Mouse (Mus musculus) limb, embryonic 14.5 days (tissue): ENCODE data around the gene Spata46. TPM values are rescaled to one million over a fixed set of nuclear protein-coding genes. Genes with fewer than 3 reads are reported as not detected.

Experiments
- ATAC-seq: fragments of 200-750 bp; cut with Nextera tagmentation; 2 replicates; pipeline ENCODE4 v1.8.0; 2017; ENCODE audit warnings: low read depth, moderate number of reproducible peaks, moderate TSS enrichment; ENCODE audit not compliant: low FRiP score
- DNase-seq: peaks from one replicate; pipeline ENCODE4 v3.0.0-alpha.2; 2015; ENCODE audit warnings: low spot score
- H3K27ac ChIP-seq: fragments of 300-500 bp; sonication (generic); replicated peaks from 2 replicates; pipeline ENCODE4 v1.5.1; 2014; ENCODE audit warnings: low read depth, mild to moderate bottlenecking, low read length, moderate library complexity, mixed read lengths
- H3K27me3 ChIP-seq: fragments of 300-500 bp; sonication (generic); 2 replicates; pipeline ENCODE4 v1.6.1; 2014; ENCODE audit warnings: low read length, mixed read lengths; ENCODE audit not compliant: control insufficient read depth, insufficient read depth
- H3K36me3 ChIP-seq: fragments of 300-500 bp; sonication (generic); 2 replicates; pipeline ENCODE4 v1.6.1; 2014; ENCODE audit warnings: mild to moderate bottlenecking, low read length, moderate library complexity, mixed read lengths; ENCODE audit not compliant: control insufficient read depth, insufficient read depth
- H3K4me1 ChIP-seq: fragments of 300-500 bp; sonication (generic); 2 replicates; pipeline ENCODE4 v1.6.1; 2014; ENCODE audit warnings: antibody characterized with exemption, low read length, mixed read lengths; ENCODE audit not compliant: control insufficient read depth, insufficient read depth
- H3K4me2 ChIP-seq: fragments of 300-500 bp; sonication (generic); replicated peaks from 2 replicates; pipeline ENCODE4 v1.6.1; 2014; ENCODE audit warnings: low read depth, mild to moderate bottlenecking, low read length, moderate library complexity; ENCODE audit not compliant: severe bottlenecking
- H3K4me3 ChIP-seq: fragments of 300-500 bp; sonication (generic); replicated peaks from 2 replicates; pipeline ENCODE4 v1.5.1; 2014; ENCODE audit warnings: low read length
- H3K9ac ChIP-seq: fragments of 300-500 bp; sonication (generic); 2 replicates; pipeline ENCODE4 v1.6.1; 2014; ENCODE audit warnings: mild to moderate bottlenecking, low read depth, low read length, moderate library complexity; ENCODE audit not compliant: severe bottlenecking
- H3K9me3 ChIP-seq: fragments of 300-500 bp; sonication (generic); 2 replicates; pipeline ENCODE4 v1.6.1; 2016; ENCODE audit warnings: low read length; ENCODE audit not compliant: control insufficient read depth
- POLR2A ChIP-seq: fragments of 200-500 bp; IDR thresholded peaks from 2 replicates; pipeline ENCODE4 v1.8.0; 2012; ENCODE audit warnings: inconsistent platforms, mild to moderate bottlenecking, moderate library complexity, borderline replicate concordance; ENCODE audit not compliant: insufficient read depth, insufficient read length; ENCODE audit errors: extremely low read depth
- WGBS: fragments of 180-500 bp; shearing (Covaris S2); extraction: QIAGEN DNeasy Blood & Tissue Kit; methylation state at CpG from one replicate; pipeline ENCODE4 v1.1.7; 2014; 5-methylcytosine and 5-hydroxymethylcytosine counted together
- polyA plus RNA-seq, 2 experiments: library from polyadenylated mRNA; depleted of rRNA in 1 of 2; stranded (reverse) in 1 of 2; unstranded in 1 of 2; fragments of >200 nt; fragmentation: Nextera tagmentation in 1 of 2; extraction: Ambion mirVana in 1 of 2; gene quantifications; 2 replicates each; pipeline versions ENCODE4 v1.2.1 to v1.2.3; 2012 to 2014

Gene Spata46
- polyA plus RNA-seq, 2 experiments: 0.92 TPM; not detected in 1

DNA sequence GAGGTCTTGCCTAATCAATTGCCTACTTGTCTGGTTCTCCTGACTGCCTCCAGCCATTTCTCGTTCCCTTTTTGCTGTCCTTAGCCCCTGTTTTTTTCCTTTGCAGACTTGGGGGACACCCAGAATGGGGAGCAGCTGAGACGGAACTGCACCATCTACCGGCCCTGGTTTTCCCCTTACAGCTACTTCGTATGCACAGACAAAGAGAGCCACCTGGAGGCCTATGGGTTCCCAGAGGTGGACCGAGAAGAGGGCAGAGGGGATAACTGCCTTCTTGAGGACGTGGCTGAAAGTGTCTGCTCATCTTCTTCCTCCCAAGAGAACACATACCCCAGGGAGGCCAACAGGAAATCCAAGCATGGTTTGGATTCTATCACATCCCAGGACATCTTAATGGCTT lies 2.8 kb downstream of the Spata46 start:
- Histone ChIP-seq H3K27me3 (no peaks in the 10 kb centered on the region), H3K4me3 (no peak overlapping the region), H3K4me2 (no peak overlapping the region), H3K27ac (no peak overlapping the region), H3K9me3 (no peaks in the 10 kb centered on the region), H3K36me3 (no peaks in the 10 kb centered on the region), H3K4me1 (0 out of 2 replicates have a peak, but pooled peaks cover 4% of the 10 kb centered on the region), H3K9ac (no peak overlapping the region)
- ATAC-seq (no peak), DNase-seq (no peak)
- no peak for TF ChIP-seq POLR2A
- WGBS: 74% methylated on average over 6 of the region's 6 CpGs

DNA sequence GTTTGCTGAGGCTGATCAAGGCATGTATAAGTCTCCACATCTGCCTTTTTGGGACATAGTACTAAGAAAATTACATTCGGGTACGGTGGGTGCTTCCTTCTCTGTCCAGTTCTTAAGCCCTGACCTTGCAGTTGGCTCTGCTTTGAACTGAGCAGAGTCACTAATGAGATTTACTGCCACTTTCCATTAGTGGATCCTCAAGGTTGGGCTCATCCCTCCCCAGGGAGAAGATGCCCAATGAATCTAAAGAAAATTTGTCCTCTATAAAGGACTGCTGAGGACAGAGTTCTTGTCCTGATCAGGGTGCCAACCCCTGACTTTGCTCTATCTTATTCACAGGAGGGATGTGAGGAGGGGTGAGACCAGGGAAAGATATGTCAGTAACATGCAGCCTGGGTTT lies 13.4 kb downstream of the Spata46 start:
- no peak for ATAC-seq
- Histone ChIP-seq H3K9ac (no peak overlapping the region), H3K27ac (no peak overlapping the region), H3K36me3 (peaks cover 5% of the 10 kb centered on the region; the same call in 1 of the 2 replicates), H3K27me3 (no peaks in the 10 kb centered on the region), H3K4me2 (no peak overlapping the region), H3K4me3 (no peak overlapping the region), H3K9me3 (no peaks in the 10 kb centered on the region), H3K4me1 (no peaks in the 10 kb centered on the region)
- no peak for DNase-seq
- TF ChIP-seq POLR2A: no peak
- WGBS: 72% methylated on average over 2 of the region's 2 CpGs

DNA sequence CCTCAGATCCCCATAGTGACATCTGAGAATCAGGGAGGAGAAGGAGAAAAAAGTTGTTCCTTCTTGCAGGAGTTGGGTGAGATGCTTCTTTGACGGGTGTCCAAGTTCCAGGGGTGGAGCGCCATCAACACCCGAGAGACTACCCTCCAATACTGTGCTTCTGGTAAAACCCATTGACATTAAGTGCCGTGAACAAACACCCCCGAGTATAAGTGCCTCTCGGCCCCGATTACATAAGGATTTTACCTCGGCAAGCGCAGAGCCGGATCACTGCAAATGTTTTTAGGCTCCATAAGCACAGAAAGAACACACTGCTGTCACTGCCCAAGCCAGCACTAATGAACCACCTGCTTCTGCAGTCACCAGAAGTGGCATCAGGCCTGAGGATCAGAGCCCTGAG lies 14.4 kb downstream of the Spata46 start:
- 88% methylated on average over 10 of the region's 10 CpGs for WGBS
- Histone ChIP-seq H3K9me3 (no peaks in the 10 kb centered on the region), H3K4me1 (no peaks in the 10 kb centered on the region), H3K27me3 (no peaks in the 10 kb centered on the region), H3K4me2 (no peak overlapping the region), H3K9ac (no peak overlapping the region), H3K27ac (no peak overlapping the region), H3K4me3 (no peak overlapping the region), H3K36me3 (peaks cover 5% of the 10 kb centered on the region; the same call in 1 of the 2 replicates)
- ATAC-seq (no peak), DNase-seq (no peak)
- no peak for TF ChIP-seq POLR2A

DNA sequence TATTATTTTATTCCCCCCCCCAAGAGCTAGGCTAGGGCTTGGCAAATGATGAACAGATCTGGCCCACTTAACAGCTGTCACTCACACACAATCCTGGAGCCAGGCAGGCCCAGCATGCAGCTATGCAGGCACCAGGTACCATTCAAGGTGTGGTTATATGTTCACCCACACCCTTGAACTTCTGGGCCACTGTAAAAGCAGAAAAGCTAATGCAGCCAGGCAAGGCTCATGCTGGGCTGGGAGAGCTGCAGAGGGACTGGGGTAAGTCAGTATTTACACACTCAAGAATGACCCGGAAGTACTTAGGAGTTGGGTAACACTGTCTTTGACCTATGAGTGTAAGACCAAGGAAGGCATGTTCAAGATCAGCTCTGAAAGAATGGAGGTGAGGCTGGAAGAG lies 15.7 kb downstream of the Spata46 start:
- no peak for TF ChIP-seq POLR2A
- ATAC-seq: no peak
- Histone ChIP-seq H3K27me3 (no peaks in the 10 kb centered on the region), H3K9ac (no peak overlapping the region), H3K36me3 (no peaks in the 10 kb centered on the region), H3K4me1 (no peaks in the 10 kb centered on the region), H3K4me3 (no peak overlapping the region), H3K4me2 (no peak overlapping the region), H3K27ac (no peak overlapping the region), H3K9me3 (no peaks in the 10 kb centered on the region)
- DNase-seq: no peak
- WGBS: 90% methylated on average over 1 of the region's 1 CpGs

DNA sequence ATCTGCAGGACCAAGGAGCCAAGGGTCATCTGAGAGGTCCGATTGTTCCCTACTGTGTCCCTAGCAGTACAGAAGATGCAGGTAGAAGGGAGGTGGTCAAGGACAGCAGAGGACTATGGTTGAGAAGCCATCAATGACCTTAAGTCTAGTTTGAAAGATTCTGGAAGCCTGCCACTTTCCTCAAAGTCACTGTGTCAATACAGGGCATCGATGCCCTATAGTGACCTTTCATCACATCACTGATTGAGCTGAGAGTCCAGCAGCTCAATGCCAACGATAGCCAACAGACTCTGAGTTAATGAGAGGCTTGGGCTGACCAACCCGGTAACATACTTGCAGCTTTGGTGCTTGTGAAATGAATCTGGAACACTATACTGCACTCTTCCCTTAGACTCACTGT lies 16.7 kb downstream of the Spata46 start:
- H3K9me3 ChIP-seq: no peaks in the 10 kb centered on the region
- H3K4me3 ChIP-seq: no peak overlapping the region
- H3K4me1 ChIP-seq: no peaks in the 10 kb centered on the region
- H3K36me3 ChIP-seq: no peaks in the 10 kb centered on the region
- WGBS: 88% methylated on average over 4 of the region's 4 CpGs
- H3K27ac ChIP-seq: no peak overlapping the region
- TF ChIP-seq POLR2A: no peak
- no peak overlapping the region for H3K4me2 ChIP-seq
- no peak overlapping the region for H3K9ac ChIP-seq
- DNase-seq: no peak
- H3K27me3 ChIP-seq: no peaks in the 10 kb centered on the region
- ATAC-seq: no peak

DNA sequence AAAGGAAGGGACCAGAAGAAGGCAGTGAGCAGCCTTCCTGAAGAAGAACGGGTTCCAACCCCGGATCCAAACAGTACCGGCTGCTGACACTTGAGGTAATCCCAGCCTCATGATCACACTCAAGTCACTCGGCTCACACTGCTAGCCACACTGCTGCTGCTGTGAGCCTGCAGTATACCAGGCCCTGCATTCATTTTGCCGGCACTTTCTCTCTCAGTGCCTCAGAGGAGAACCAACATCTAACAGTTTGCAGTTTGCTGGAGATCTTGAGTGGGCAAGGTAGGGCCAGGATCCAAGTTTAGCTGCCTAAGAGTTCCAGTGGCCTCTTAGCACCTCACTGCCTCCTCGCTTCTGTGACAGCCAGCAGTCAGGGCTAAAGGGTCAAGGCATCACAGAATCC lies 23.3 kb downstream of the Spata46 start:
- Histone ChIP-seq H3K27ac (no peak overlapping the region), H3K4me3 (no peak overlapping the region), H3K27me3 (no peaks in the 10 kb centered on the region), H3K9ac (no peak overlapping the region), H3K9me3 (no peaks in the 10 kb centered on the region), H3K4me1 (no peaks in the 10 kb centered on the region), H3K4me2 (no peak overlapping the region), H3K36me3 (no peaks in the 10 kb centered on the region)
- no peak for TF ChIP-seq POLR2A
- WGBS: 58% methylated on average over 6 of the region's 6 CpGs
- no peak for DNase-seq
- no peak for ATAC-seq
